Mouse (Mus musculus) adipose tissue, adult 10 weeks (tissue): ENCODE measurements around the gene Slc30a5. TPM values are rescaled to one million over a fixed set of nuclear protein-coding genes. Genes with fewer than 3 reads are reported as not detected.

Experiments used
- polyA plus RNA-seq: library from polyadenylated mRNA; stranded (reverse); fragments of 350-450 nt; fragmentation: Illumina TruSeq; extraction: RNeasy Lipid Tissue Mini Kit (QIAGEN cat#74804); gene quantifications from one replicate; pipeline ENCODE4 v1.2.3, GENCODE M21; 2014; ENCODE audit warnings: low read depth, low replicate concordance

Slc30a5 gene
- polyA plus RNA-seq: 45.5 TPM

DNA sequence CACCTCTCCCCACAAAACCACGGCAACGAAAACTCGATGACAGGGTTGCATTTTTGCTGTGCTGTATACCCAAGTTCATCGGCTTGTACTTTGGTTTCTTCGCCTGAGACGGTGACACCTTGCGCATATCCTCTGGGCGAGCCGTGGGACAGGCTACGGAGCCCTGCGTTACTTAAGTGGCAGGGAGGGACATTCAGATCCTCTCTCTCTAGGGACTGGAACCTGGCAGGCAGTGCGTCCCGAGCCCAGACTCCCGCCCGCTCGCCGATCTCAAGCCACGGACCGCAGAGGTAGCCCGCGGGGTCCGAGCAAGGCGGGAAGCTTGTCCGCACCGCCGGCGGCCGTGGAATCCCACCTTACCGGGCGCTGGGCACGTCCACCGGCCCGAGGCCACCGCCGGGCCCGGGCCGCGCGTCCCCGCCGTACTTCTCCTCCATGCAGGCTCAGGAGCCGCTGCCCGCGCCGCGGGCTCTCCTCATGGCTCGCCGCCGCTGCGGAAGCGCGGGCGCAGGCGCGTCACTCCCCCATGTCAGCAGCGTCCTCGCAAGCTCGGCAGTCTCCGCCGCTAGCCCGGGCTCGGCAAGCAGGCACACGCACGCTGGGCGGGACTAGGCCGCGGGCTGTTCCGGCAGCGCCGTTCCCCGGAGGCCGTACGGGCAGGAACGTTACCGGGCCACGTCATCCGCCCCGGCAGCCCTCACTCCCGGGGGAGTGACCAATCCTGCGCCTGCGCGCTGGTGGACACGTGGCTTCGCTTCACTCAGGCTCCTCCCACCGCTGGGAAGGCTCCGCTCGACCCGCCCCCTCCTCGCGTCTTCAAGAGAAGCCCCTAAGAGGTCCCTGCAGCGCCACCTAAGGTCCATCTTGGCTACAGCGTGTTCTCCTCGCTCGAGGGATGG, at the start of gene Slc30a5:
Slc30a5 (minus strand) TSS at position 687 of the 899 bp plus-strand sequence.

GRCm38 (mm10) chr13:100786414-100786867, 46.8 kb downstream of the Slc30a5 start, which contains the start of gene Ccnb1:
Gene Ccnb1, minus strand, starts transcription at chr13:100786570.

DNA sequence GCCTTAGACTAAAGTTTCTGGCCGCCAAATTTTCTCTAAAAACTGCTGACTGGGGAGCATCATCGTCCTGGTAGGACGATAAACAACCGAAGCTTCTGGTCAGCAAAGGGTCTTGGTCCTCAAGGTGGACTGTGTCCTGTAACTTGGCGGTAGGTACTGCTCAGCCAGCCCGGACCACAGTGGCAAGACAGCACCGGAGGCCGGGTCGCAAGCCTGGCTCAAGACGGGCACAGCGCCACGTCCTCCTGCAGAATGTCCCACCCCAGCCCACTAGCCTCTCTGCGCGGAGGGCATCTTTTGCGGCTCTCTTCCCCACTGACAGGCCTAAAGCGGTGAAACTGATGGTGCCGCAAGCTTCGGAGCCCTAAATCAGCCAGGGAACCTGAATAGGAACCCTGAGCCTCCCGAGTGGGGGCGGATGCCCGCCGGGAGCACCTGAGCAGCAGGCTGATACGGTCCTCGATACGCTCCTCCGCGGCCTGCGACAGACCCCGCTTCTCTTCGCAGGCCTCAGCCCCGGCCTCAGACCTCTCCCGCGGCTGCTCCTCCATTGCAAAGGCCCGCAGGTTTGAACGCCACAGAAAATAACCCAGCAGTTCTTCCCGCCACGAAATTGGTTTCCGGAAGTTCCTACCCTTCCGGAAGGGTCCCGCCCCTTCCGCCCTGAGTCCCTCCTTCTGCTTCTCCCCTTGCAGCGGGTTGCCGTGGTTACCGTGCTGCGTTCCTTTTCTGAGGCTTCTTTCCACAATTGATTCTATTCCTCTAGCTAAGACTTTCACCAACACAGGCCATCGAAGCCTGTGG, 57.8 kb downstream of the Slc30a5 start, which contains the start of gene Cenph:
Cenph (minus strand) TSS at position 648 of the 804 bp plus-strand sequence.

Other genes with a start within 250 kb of the Slc30a5 start
- gene Marveld2, start 216.5 kb downstream of the Slc30a5 start, polyA plus RNA-seq: 10.7 TPM
- gene Ak6, start 182.4 kb downstream of the Slc30a5 start, polyA plus RNA-seq: 88.8 TPM
- gene Rad17, start 182.4 kb downstream of the Slc30a5 start, polyA plus RNA-seq: 12.3 TPM
- 27.4 TPM for gene Taf9, start 181.8 kb downstream of the Slc30a5 start, polyA plus RNA-seq
- gene Ccdc125, start 163.7 kb downstream of the Slc30a5 start, polyA plus RNA-seq: 5.3 TPM
- 34.2 TPM for gene Cdk7, start 102.5 kb downstream of the Slc30a5 start, polyA plus RNA-seq
- 47.8 TPM for gene Mrps36, start 88.8 kb downstream of the Slc30a5 start, polyA plus RNA-seq
- 1.3 TPM for gene Cenph, start 57.5 kb downstream of the Slc30a5 start, polyA plus RNA-seq
- 3.6 TPM for gene Ccnb1, start 46.9 kb downstream of the Slc30a5 start, polyA plus RNA-seq